Mouse (Mus musculus) liver, embryonic 15.5 days (tissue): ENCODE results near the gene Bach2. TPM values are rescaled to one million over a fixed set of nuclear protein-coding genes. Genes with fewer than 3 reads are reported as not detected.
A peak's percentile ranks its signal among the peaks of the same experiment; 100 is the strongest.

ENCODE experiments used
- ATAC-seq: fragments of 200-750 bp; cut with Nextera tagmentation; 2 replicates; pipeline ENCODE4 v1.8.0; 2017; ENCODE audit warnings: moderate number of reproducible peaks, mild to moderate bottlenecking, moderate library complexity; ENCODE audit not compliant: insufficient read depth
- H3K27ac ChIP-seq: fragments of 300-500 bp; sonication (generic); replicated peaks from 2 replicates; pipeline ENCODE4 v1.5.1; 2015; ENCODE audit warnings: mild to moderate bottlenecking, inconsistent platforms
- H3K27me3 ChIP-seq: fragments of 300-500 bp; sonication (generic); 2 replicates; pipeline ENCODE4 v1.6.1; 2015; ENCODE audit warnings: mild to moderate bottlenecking, inconsistent platforms
- H3K36me3 ChIP-seq: fragments of 300-500 bp; sonication (generic); replicated peaks from 2 replicates; pipeline ENCODE4 v1.6.1; 2015; ENCODE audit warnings: moderate library complexity, mild to moderate bottlenecking, inconsistent platforms
- H3K4me1 ChIP-seq: fragments of 300-500 bp; sonication (generic); replicated peaks from 2 replicates; pipeline ENCODE4 v1.6.1; 2015; ENCODE audit warnings: inconsistent platforms
- H3K4me2 ChIP-seq: fragments of 300-500 bp; sonication (generic); 2 replicates; pipeline ENCODE4 v1.6.1; 2015; ENCODE audit warnings: moderate library complexity, mild to moderate bottlenecking, inconsistent platforms
- H3K4me3 ChIP-seq: fragments of 300-500 bp; sonication (generic); replicated peaks from 2 replicates; pipeline ENCODE4 v1.5.1; 2015; ENCODE audit warnings: mild to moderate bottlenecking, inconsistent platforms
- H3K9ac ChIP-seq: fragments of 300-500 bp; sonication (generic); 2 replicates; pipeline ENCODE4 v1.6.1; 2015; ENCODE audit warnings: moderate library complexity, mild to moderate bottlenecking, inconsistent platforms
- H3K9me3 ChIP-seq: fragments of 300-500 bp; sonication (generic); replicated peaks from 2 replicates; pipeline ENCODE4 v1.6.1; 2016; ENCODE audit warnings: inconsistent platforms
- whole genome bisulfite sequencing: fragments of 180-500 bp; shearing (Covaris S2); methylation state at CpG from one replicate; pipeline ENCODE4 v1.1.7; 2015; ENCODE audit warnings: mixed read lengths; ENCODE audit not compliant: insufficient replicate concordance; 5-methylcytosine and 5-hydroxymethylcytosine counted together
- polyA plus RNA-seq: library from polyadenylated mRNA; unstranded; fragments of >200 nt; fragmentation: Nextera tagmentation; extraction: Ambion mirVana; gene quantifications from 2 replicates; pipeline ENCODE4 v1.2.1, GENCODE M21; 2015

The Bach2 gene
- polyA plus RNA-seq, 1 experiment from 2014 or later: 1.6 TPM

DNA sequence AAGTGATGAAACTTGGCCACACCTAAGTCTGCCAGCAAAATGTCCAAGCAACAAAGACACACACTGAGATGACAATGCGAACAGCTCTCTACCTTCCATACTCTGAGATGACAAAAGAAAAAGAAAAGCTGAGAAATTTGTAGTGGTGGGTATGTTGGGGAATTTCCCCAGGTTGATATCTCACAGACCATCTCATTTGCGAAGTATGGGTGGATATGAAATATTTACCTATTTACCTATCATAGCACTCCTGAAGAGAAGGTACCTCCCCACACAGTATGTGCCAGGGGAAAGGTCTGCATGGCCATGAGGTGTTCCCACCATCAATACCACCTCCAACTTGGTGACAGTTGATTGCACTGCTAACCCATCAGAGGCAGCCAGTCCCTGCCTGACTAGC, 13.4 kb upstream of the Bach2 start:
- no peaks in the 10 kb centered on the region for H3K4me1 ChIP-seq
- no peak for ATAC-seq
- 68% methylated on average over 2 of the region's 2 CpGs for WGBS
- H3K36me3 ChIP-seq: no peaks in the 10 kb centered on the region
- no peak overlapping the region for H3K9ac ChIP-seq
- H3K4me2 ChIP-seq: no peak overlapping the region
- H3K4me3 ChIP-seq: no peak overlapping the region
- H3K27ac ChIP-seq: no peak overlapping the region
- H3K9me3 ChIP-seq: no peaks in the 10 kb centered on the region
- peaks cover 4% of the 10 kb centered on the region; the same call in 1 of the 2 replicates for H3K27me3 ChIP-seq

- H3K27me3 ChIP-seq: peaks cover 10% of the 10 kb centered on the region
- H3K4me2 ChIP-seq: no peak overlapping the region
- H3K4me3 ChIP-seq: no peak overlapping the region
- WGBS: 53% methylated on average over 8 of the region's 8 CpGs
- ATAC-seq: no peak
- H3K9ac ChIP-seq: no peak overlapping the region
- no peaks in the 10 kb centered on the region for H3K36me3 ChIP-seq
- no peak overlapping the region for H3K27ac ChIP-seq
- H3K9me3 ChIP-seq: no peaks in the 10 kb centered on the region
- no peaks in the 10 kb centered on the region for H3K4me1 ChIP-seq
Measured at GRCm38 (mm10) chr4:32227970-32228557, 10.5 kb upstream of the Bach2 start.

DNA sequence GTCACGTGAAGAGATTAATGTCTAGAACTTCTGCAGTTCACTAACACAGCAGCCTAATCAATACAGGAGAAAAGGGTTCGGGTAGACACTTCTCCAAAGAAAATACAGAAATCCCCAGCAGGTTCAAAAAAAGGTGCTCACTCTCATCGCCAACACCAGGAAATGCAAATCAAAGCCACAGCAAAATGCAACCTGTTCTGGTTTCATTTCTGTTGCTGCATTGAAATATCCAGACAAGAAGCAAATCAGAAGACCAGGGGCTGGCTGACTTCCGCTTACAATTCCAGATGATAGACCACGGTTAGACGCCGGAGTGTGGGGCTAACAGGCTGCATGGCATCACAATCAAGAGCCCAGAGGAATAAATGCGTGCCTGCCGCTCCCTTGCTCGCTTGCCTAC, 9.3 kb upstream of the Bach2 start:
- ATAC-seq: no peak
- H3K4me3 ChIP-seq: no peak overlapping the region
- 68% methylated on average over 10 of the region's 10 CpGs for WGBS

DNA sequence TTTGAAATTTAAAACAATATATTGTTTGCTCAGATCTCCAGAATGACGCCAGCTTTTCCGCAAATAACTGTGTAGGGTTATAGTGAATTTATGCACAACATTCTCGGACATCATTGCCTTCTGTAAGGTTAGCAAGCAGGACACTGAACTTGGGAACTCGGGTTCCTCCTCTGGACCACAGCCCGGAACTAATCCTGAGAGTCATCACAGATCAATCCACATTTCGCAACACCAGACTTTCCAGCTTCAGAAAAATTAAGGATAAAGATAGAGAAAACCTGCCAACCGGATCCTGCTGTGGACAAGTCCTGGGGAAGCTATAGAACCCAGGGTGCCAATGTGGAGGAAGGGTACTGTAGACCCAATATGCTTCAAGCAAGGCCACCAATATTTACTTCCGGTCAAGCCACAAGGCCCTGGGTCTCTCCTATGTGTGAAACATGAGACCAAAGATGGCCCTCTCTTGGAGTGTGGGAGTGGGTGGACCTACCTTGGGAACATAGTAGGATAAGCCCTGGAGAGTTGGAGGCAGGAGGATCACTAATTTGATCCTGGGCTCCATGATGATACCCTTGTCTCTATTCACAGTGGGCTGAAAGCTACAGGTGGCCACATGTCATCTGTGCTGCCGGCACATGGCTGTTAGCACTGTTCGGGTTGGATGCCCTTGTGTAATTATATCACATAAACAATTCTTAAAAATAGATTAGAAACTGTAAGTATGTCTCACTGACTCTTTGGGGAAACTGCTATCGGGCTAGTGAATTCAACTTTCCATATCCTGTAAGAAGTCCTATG, 7.1 kb upstream of the Bach2 start:
- H3K27ac ChIP-seq: no peak overlapping the region
- H3K4me1 ChIP-seq: no peaks in the 10 kb centered on the region
- no peaks in the 10 kb centered on the region for H3K36me3 ChIP-seq
- H3K4me2 ChIP-seq: no peak overlapping the region
- no peak for ATAC-seq
- peaks cover 35% of the 10 kb centered on the region for H3K27me3 ChIP-seq
- no peaks in the 10 kb centered on the region for H3K9me3 ChIP-seq
- WGBS: 63% methylated on average over 11 of the region's 11 CpGs
- H3K9ac ChIP-seq: no peak overlapping the region
- no peak overlapping the region for H3K4me3 ChIP-seq

More for the DNA sequence above, 9.3 kb upstream of the Bach2 start:
- Histone ChIP-seq H3K9me3 (no peaks in the 10 kb centered on the region), H3K36me3 (no peaks in the 10 kb centered on the region), H3K4me2 (no peak overlapping the region), H3K27me3 (peaks cover 13% of the 10 kb centered on the region), H3K4me1 (no peaks in the 10 kb centered on the region), H3K9ac (no peak overlapping the region), H3K27ac (no peak overlapping the region)

DNA sequence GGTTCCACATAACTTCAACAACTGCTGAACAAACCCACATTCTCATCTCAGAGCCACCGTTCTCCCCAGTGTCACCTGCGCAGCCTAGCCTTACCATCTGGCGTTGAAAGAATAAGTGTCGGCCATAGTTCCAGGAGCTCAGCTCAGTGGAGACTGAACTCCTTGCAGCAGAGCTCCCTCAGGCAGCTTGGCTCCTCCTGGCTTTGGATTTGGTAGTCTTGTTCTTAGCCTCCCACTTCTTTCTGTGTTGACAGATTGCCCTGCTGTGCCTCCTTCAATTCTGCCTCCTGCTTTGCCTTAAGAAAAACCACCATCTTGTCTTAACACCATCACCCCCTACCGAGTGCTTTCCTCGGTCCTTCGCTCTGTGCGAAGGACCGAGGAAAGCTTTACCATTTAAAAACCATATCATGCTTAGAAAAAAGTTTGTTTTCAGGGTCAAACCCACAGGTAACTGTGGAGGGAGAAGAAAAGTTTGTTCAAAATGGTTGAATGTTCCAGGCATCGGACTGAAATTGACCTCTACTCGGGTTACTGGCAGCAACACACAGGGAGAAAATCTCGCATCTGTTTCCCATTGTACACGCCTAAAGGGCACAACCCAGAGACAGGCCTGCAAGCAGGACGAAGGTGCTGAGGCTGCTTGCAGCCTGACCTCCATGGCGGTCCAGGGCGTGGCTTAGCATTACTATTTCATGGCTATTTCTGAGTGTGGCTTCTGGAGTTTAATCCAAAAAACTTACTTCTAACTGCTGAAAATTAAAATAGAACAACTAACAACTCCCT, 2.5 kb upstream of the Bach2 start:
- no peak for ATAC-seq
- H3K4me3 ChIP-seq: no peak overlapping the region
- no peaks in the 10 kb centered on the region for H3K36me3 ChIP-seq
- H3K9ac ChIP-seq: no peak overlapping the region
- 73% methylated on average over 16 of the region's 16 CpGs for WGBS
- H3K9me3 ChIP-seq: no peaks in the 10 kb centered on the region
- H3K4me1 ChIP-seq: peaks cover 14% of the 10 kb centered on the region
- no peak overlapping the region for H3K27ac ChIP-seq
- H3K27me3 ChIP-seq: peaks cover 82% of the 10 kb centered on the region
- no peak overlapping the region for H3K4me2 ChIP-seq

- peaks cover 91% of the 10 kb centered on the region for H3K27me3 ChIP-seq
- H3K4me1 ChIP-seq: peaks cover 17% of the 10 kb centered on the region
Measured at GRCm38 (mm10) chr4:32238921-32239748, 531 bp downstream of the Bach2 start.

GRCm38 (mm10) chr4:32239749-32240131, 1.1 kb downstream of the Bach2 start:
- WGBS: under 1% methylated on average over 26 of the region's 26 CpGs
- H3K4me1 ChIP-seq: peaks cover 22% of the 10 kb centered on the region
- peak overlapping the region; percentile 88 for H3K4me2 ChIP-seq
- peak overlapping the region; percentile 68 for H3K4me3 ChIP-seq
- H3K36me3 ChIP-seq: no peaks in the 10 kb centered on the region
- ATAC-seq: peak; percentile 41; the same call in 1 of the 2 replicates
- peak overlapping the region; percentile 74 for H3K27ac ChIP-seq
- H3K9me3 ChIP-seq: no peaks in the 10 kb centered on the region
- H3K27me3 ChIP-seq: peaks cover 85% of the 10 kb centered on the region
- peak overlapping the region; percentile 45 for H3K9ac ChIP-seq

More at GRCm38 (mm10) chr4:32238921-32239748, 531 bp downstream of the Bach2 start:
- peak overlapping the region; percentile 74 for H3K27ac ChIP-seq
- H3K9ac ChIP-seq: peak overlapping the region; percentile 45
- H3K4me2 ChIP-seq: peak overlapping the region; percentile 88
- peak; percentile 66 for ATAC-seq
- no peaks in the 10 kb centered on the region for H3K9me3 ChIP-seq
- H3K36me3 ChIP-seq: no peaks in the 10 kb centered on the region
- WGBS: under 1% methylated on average over 87 of the region's 100 CpGs
- peak overlapping the region; percentile 68 for H3K4me3 ChIP-seq

DNA sequence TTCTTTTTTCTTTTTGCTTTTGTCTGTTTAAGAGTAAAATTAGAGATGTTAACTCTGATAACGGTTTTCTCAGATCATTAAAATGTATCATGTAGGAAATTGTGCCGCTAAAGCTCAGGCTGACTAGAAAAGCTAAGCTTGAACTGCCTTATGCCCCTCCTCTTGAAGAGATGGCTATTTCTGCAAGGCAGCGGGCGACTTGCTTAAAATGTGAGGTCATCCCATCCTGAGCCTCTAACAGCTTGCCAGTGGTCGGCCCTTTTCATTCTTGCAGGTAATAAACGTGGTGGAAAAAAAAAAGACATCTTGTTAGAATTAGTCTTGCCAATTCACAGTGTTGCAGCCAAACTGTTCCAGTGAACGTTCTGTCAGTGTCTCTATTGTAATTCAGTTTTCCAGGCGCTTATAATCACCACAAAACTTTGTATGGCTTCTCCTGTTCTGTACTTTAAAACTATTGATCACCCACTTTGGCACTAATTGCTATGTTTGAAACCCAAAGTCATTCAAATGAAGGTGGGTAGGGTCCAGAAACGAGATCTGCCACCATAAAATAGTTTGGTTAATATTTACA, 1.9 kb downstream of the Bach2 start:
- H3K9ac ChIP-seq: no peak overlapping the region
- no peak overlapping the region; the same call in 1 of the 2 replicates for H3K4me3 ChIP-seq
- no peak overlapping the region for H3K27ac ChIP-seq
- no peaks in the 10 kb centered on the region for H3K36me3 ChIP-seq
- ATAC-seq: no peak
- peak overlapping the region; percentile 88 for H3K4me2 ChIP-seq
- H3K4me1 ChIP-seq: peaks cover 23% of the 10 kb centered on the region
- 25% methylated on average over 9 of the region's 9 CpGs for WGBS
- H3K9me3 ChIP-seq: no peaks in the 10 kb centered on the region
- H3K27me3 ChIP-seq: peaks cover 77% of the 10 kb centered on the region

DNA sequence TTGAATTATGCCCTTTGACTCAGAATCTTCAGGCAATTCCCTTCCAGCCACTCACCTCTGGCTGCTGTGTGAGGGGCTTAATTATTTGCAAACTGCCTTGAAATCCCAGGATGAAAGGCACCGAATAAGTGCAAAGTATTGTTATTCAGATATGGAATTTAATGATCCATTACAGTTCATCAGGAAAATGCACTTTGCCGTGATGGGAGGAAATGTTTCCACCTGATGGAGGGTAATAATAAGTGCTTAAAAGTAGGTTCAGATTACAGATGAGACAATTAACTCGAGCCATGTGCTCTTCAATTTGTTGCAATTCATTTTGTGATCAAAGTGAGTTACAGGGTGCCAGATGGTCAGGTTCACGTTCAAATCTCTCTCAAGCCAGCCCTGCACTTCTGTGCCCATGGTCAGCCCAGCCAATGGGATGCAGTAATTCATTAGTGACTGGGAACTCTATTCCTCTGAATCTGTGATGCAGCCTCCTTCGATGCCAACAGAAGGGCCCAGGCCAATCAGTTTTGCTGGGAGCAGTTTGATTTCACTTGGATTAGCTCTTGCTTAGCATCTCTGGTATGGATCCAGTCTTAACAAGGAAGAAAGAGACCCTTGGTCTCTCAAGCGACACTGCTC, 2.9 kb downstream of the Bach2 start:
- no peak overlapping the region for H3K4me2 ChIP-seq
- H3K4me3 ChIP-seq: no peak overlapping the region
- no peak for ATAC-seq
- H3K27ac ChIP-seq: no peak overlapping the region
- H3K4me1 ChIP-seq: peaks cover 28% of the 10 kb centered on the region
- H3K9ac ChIP-seq: no peak overlapping the region
- peaks cover 68% of the 10 kb centered on the region for H3K27me3 ChIP-seq
- H3K36me3 ChIP-seq: no peaks in the 10 kb centered on the region
- 56% methylated on average over 6 of the region's 6 CpGs for WGBS
- no peaks in the 10 kb centered on the region for H3K9me3 ChIP-seq

DNA sequence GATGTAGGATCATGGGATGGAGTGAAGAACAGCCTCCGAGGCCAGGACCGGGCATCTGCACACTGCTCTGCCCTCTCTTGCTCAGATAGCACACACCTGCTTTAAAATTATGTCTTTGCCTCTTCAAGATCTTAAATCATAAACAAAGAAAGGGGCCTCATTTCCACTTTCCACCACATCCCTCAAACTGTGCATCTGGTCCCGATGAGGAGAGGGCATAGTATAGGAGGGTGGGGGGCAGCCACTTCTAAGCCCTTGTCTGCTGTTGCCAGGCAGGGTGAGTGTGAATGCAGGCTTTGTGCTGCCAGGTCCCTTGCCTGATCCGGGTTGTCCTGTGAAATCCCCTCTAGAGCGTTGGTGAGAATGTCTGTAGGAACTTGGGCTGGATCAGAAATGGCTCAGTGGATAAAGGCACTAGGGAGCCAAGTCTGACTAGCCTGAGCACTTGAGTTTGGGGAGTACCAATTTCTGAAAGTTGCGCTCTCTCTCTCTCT, 3.6 kb downstream of the Bach2 start:
- WGBS: 67% methylated on average over 6 of the region's 6 CpGs
- no peak overlapping the region for H3K4me3 ChIP-seq
- peaks cover 61% of the 10 kb centered on the region for H3K27me3 ChIP-seq
- peaks cover 33% of the 10 kb centered on the region for H3K4me1 ChIP-seq
- H3K9ac ChIP-seq: no peak overlapping the region
- H3K27ac ChIP-seq: no peak overlapping the region
- no peaks in the 10 kb centered on the region for H3K36me3 ChIP-seq
- no peak for ATAC-seq
- no peaks in the 10 kb centered on the region for H3K9me3 ChIP-seq
- no peak overlapping the region for H3K4me2 ChIP-seq
